Comparison of ENCODE assay signal across 23 mouse cellular contexts in genomic region chr10:51530813-51531212, GRCm38 (mm10). TPM values are rescaled to one million over a fixed set of nuclear protein-coding genes. Genes with fewer than 3 reads are reported as not detected.
"Had no signal": no experiment of that assay in that cellular context is flagged by ENCODE, and none has a peak within 500 bp of the region (broad histone marks: within the 10 kb centered on the region; RNA-seq: fewer than 3 reads in every experiment).

No protein-coding gene starts in this region.

- DNase-seq: kidney, adult 11 months; kidney, adult 9 months; kidney, postnatal 4 days; liver, embryonic 13.5 days; lung, embryonic 14.5 days; lung, postnatal 14 days; right cerebral cortex, postnatal 4 days; spleen, adult 18-20 months; thymus, adult 18-20 months; thymus, postnatal 25 days had no signal

- H3K4me3 ChIP-seq: layer of hippocampus, adult 2 months; left cerebral cortex, adult 2 months; limb, embryonic 10.5 days; liver, embryonic 13.5 days; megakaryocyte, embryonic 14.5 days; midbrain, embryonic 15.5 days had no signal

- H3K9ac ChIP-seq: liver, embryonic 13.5 days; lung, embryonic 14.5 days; midbrain, embryonic 15.5 days had no signal

- H3K4me1 ChIP-seq: limb, embryonic 10.5 days; midbrain, embryonic 15.5 days had no signal

- H3K9me3 ChIP-seq: limb, embryonic 10.5 days; liver, embryonic 13.5 days; midbrain, embryonic 15.5 days had no signal

- H3K27me3 ChIP-seq: liver, embryonic 13.5 days; megakaryocyte, embryonic 14.5 days; midbrain, embryonic 15.5 days had no signal

- H3K4me2 ChIP-seq: liver, embryonic 13.5 days; lung, embryonic 14.5 days; midbrain, embryonic 11.5 days; midbrain, embryonic 15.5 days had no signal

- H3K27ac ChIP-seq: kidney, postnatal 0 days; layer of hippocampus, adult 2 months; left cerebral cortex, adult 2 months; limb, embryonic 10.5 days; liver, embryonic 13.5 days; midbrain, embryonic 15.5 days had no signal

- ATAC-seq: midbrain, embryonic 15.5 days had no signal

- H3K36me3 ChIP-seq: limb, embryonic 10.5 days; liver, embryonic 13.5 days; midbrain, embryonic 15.5 days had no signal

RNA-seq across cellular contexts. Expression of gene Lilrb4a, which starts 40.1 kb away (rescaled TPM):
- total RNA-seq: layer of hippocampus, postnatal 14 days had no signal

RNA-seq across cellular contexts. Expression of gene Lilr4b, which starts 50.4 kb away (rescaled TPM):
- total RNA-seq: layer of hippocampus, adult 2 months; left cerebral cortex, adult 2 months had no signal
- polyA plus RNA-seq: neural tube, embryonic 14.5 days had no signal

RNA-seq across cellular contexts. Expression of gene Gm49339, which starts 50.4 kb away (rescaled TPM):
- total RNA-seq: layer of hippocampus, adult 2 months; left cerebral cortex, adult 2 months; left cerebral cortex, postnatal 14 days had no signal
- polyA plus RNA-seq: intestine, embryonic 14.5 days; kidney, postnatal 0 days; midbrain, embryonic 11.5 days; neural tube, embryonic 14.5 days; stomach, embryonic 14.5 days had no signal

RNA-seq across cellular contexts. Expression of gene Fam162b, which starts 59.5 kb away (rescaled TPM):
- total RNA-seq: layer of hippocampus, adult 2 months; layer of hippocampus, postnatal 14 days; left cerebral cortex, adult 2 months; left cerebral cortex, postnatal 14 days had no signal
- polyA plus RNA-seq: liver, embryonic 13.5 days; urinary bladder, adult 2 months had no signal
